Mouse (Mus musculus): Measurements from ENCODE around the gene Hivep3.

- TF ChIP-seq CTCF (IDR thresholded peaks at IDR 0.05; ENCODE audit: low read depth) = no peak
- no peak for TF ChIP-seq EP300 (optimal IDR thresholded peaks at IDR 0.05)
Measured at GRCm38 (mm10) chr4:120126047-120126446, 392.5 kb downstream of the Hivep3 start.
